ENCODE assay signal across 9 mouse cellular contexts in the genomic region with DNA sequence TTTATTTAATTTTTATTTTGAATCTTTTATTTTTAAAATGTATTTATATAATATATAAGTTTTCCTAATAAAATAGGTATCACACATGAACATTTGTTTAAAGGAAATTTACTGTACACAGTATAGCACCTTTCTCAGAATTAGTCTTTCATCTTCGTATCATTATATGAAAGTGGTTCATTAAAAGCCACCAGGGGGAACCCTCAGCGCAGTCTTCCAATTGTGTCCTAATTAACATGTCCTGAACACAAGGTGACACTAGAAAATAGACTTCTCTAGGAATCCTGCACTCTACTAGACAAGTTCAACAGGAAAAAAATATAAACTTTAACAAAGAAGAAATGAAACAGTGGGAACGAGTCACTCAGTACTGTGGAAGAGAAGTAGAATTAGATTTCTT. TPM values are rescaled to one million over a fixed set of nuclear protein-coding genes. Genes with fewer than 3 reads are reported as not detected.
A peak's percentile ranks its signal among the peaks of the same experiment; 100 is the strongest.
DNase-seq lines count a peak whose midpoint lies in the region; ATAC-seq and TF ChIP-seq lines count a peak whose summit lies in the region.
"Had no signal": no experiment of that assay in that cellular context is flagged by ENCODE, and none has a peak within 500 bp of the region (broad histone marks: within the 10 kb centered on the region; RNA-seq: fewer than 3 reads in every experiment).

No protein-coding gene starts in this region.

- TF ChIP-seq EP300 in CH12.LX (IDR thresholded peaks at IDR 0.05; ENCODE audit: low read length) = no peak

- ATAC-seq in kidney, embryonic 14.5 days (ENCODE audit: low FRiP score, low TSS enrichment) = no peak
- ATAC-seq: forebrain, embryonic 16.5 days had no signal

- peak in 1 of 2 experiments; percentile 69; a peak in 2 of 4 replicates for TF ChIP-seq CTCF in CH12.LX (conservative IDR thresholded peaks at IDR 0.05 in 1 of 2, IDR thresholded peaks at IDR 0.05 in 1 of 2; ENCODE audit: low read depth in 2 of 2, low read length in 2 of 2)
- TF ChIP-seq CTCF in brain, embryonic 14.5 days (IDR thresholded peaks at IDR 0.05; ENCODE audit: borderline replicate concordance, extremely low read depth, insufficient read depth, insufficient read length) = no peak

- no peaks in the 10 kb centered on the region for H3K9me3 ChIP-seq in kidney, embryonic 14.5 days (ENCODE audit: control insufficient read depth, low read length)
- no peaks in the 10 kb centered on the region for H3K9me3 ChIP-seq in CH12.LX (replicated peaks; ENCODE audit: low read length)

- no peaks in the 10 kb centered on the region for H3K36me3 ChIP-seq in kidney, embryonic 14.5 days (ENCODE audit: control insufficient read depth, insufficient read depth, low read length)
- H3K36me3 ChIP-seq in CH12.LX (replicated peaks in 1 of 2; ENCODE audit: control insufficient read depth in 1 of 2, insufficient read depth in 1 of 2, low read length in 1 of 2) = no peaks in the 10 kb centered on the region

- H3K4me3 ChIP-seq in kidney, embryonic 14.5 days (ENCODE audit: low read length) = no peak overlapping the region
- no peak overlapping the region for H3K4me3 ChIP-seq in CH12.LX (replicated peaks in 1 of 3; ENCODE audit: low read depth in 2 of 3, low read length in 2 of 3, poor library complexity in 1 of 3)

- H3K4me1 ChIP-seq in kidney, embryonic 14.5 days (ENCODE audit: control insufficient read depth, insufficient read depth, low read length) = no peaks in the 10 kb centered on the region
- no peaks in the 10 kb centered on the region for H3K4me1 ChIP-seq in CH12.LX (ENCODE audit: control insufficient read depth in 1 of 2, insufficient read depth in 2 of 2)

- DNase-seq in kidney, adult 11 months = peak; percentile 19
- peak; percentile 53 for DNase-seq in CH12.LX (ENCODE audit: extremely low read depth)
- peak; percentile 8 for DNase-seq in brain, embryonic 14.5 days (ENCODE audit: low read depth)
- peak; percentile 66 for DNase-seq in lung, postnatal 36 days
- DNase-seq in right cerebral cortex, postnatal 10 days (ENCODE audit: low spot score in 2 of 2) = no peak
- no peak for DNase-seq in urinary bladder, postnatal 4 days (ENCODE audit: low spot score in 2 of 2)
- no peak for DNase-seq in cerebellum, postnatal 4 days (ENCODE audit: low spot score in 2 of 2)

- no peak overlapping the region for H3K4me2 ChIP-seq in kidney, embryonic 14.5 days (replicated peaks; ENCODE audit: low read depth, low read length)
- H3K4me2 ChIP-seq in CH12.LX (ENCODE audit: insufficient read depth, low read depth, poor library complexity, severe bottlenecking) = no peak overlapping the region

- H3K27ac ChIP-seq in kidney, embryonic 14.5 days (ENCODE audit: low read depth, low read length) = no peak overlapping the region
- no peak overlapping the region for H3K27ac ChIP-seq in CH12.LX (ENCODE audit: insufficient read depth, low read depth)

- no peak overlapping the region for H3K9ac ChIP-seq in kidney, embryonic 14.5 days (ENCODE audit: low read depth, low read length)
- H3K9ac ChIP-seq in CH12.LX (ENCODE audit: insufficient read depth, low read depth) = no peak overlapping the region

- no peak for TF ChIP-seq POLR2A in CH12.LX (IDR thresholded peaks at IDR 0.05; ENCODE audit: low read depth, low read length)
- TF ChIP-seq POLR2A in brain, embryonic 14.5 days (IDR thresholded peaks at IDR 0.05; ENCODE audit: borderline replicate concordance, extremely low read depth, insufficient read depth, insufficient read length, poor library complexity, severe bottlenecking) = no peak

- no peaks in the 10 kb centered on the region for H3K79me2 ChIP-seq in CH12.LX (replicated peaks; ENCODE audit: control insufficient read depth, extremely low read depth, insufficient read depth, poor library complexity, severe bottlenecking)

- in situ Hi-C loops in CH12.LX (cut with MboI; ENCODE audit: low pct_ligation_motif_present, low pct_unique_long_range_greater_than_20kb, low sequenced_read_pairs) = no loop called here

- no peaks in the 10 kb centered on the region for H3K27me3 ChIP-seq in kidney, embryonic 14.5 days (ENCODE audit: control insufficient read depth, insufficient read depth, low read length)
- no peaks in the 10 kb centered on the region for H3K27me3 ChIP-seq in CH12.LX (replicated peaks)

- 76% methylated on average over 3 of the region's 3 CpGs for WGBS in kidney, embryonic 14.5 days

- peak; percentile 76 for TF ChIP-seq RAD21 in CH12.LX (IDR thresholded peaks at IDR 0.05; ENCODE audit: low read depth, low read length)

- dilution Hi-C loops in CH12.LX (cut with MboI; ENCODE audit: extremely low pct_ligation_motif_present, extremely low pct_unique_long_range_greater_than_20kb, low sequenced_read_pairs) = no loop called here

TF ChIP-seq in CH12.LX, 34 proteins besides CTCF, POLR2A, EP300 and RAD21:
- TF ChIP-seq SMC3 (IDR thresholded peaks at IDR 0.05; ENCODE audit: low read depth, low read length) = peak; percentile 75
- TF ChIP-seq ZC3H11A (IDR thresholded peaks at IDR 0.05; ENCODE audit: low read depth, low read length) = peak; percentile 22; the same call in 1 of the 2 replicates
- no peak for TF ChIP-seq ZMIZ1 (IDR thresholded peaks at IDR 0.05; ENCODE audit: low read depth, low read length)

RNA-seq across cellular contexts. Expression of gene Vmn2r87, which starts 38.9 kb away (rescaled TPM):
- not detected in 2 replicates for polyA plus RNA-seq in kidney, embryonic 14.5 days (2014; fragmentation: Nextera tagmentation; extraction: Ambion mirVana)
- total RNA-seq in CH12.LX (2012; rRNA removed) (not detected in 2 replicates), CH12.LX (2014; rRNA removed) (not detected in 2 replicates)
- polyA plus RNA-seq in CH12.LX (2012; ENCODE audit: insufficient read length, low read depth) = not detected in 2 replicates
- polyA plus RNA-seq in brain, embryonic 14.5 days (2012; rRNA removed) = 0.35 and 0.38 TPM in 2 replicates

Comparison
In these comparisons a context has a peak if more than half of its experiments do, and no peak if none do; other contexts are left out.
1. DNase-seq: peak in kidney, adult 11 months (single experiment), CH12.LX (single experiment), brain, embryonic 14.5 days (single experiment) and lung, postnatal 36 days (single experiment); none in right cerebral cortex, postnatal 10 days (0 of 2), urinary bladder, postnatal 4 days (0 of 2) and cerebellum, postnatal 4 days (0 of 2).